Mouse (Mus musculus): ENCODE results near the gene Fpr3. TPM values are rescaled to one million over a fixed set of nuclear protein-coding genes. Genes with fewer than 3 reads are reported as not detected.
"Not testable (repeated sequence)": the region's sequence is repeated elsewhere in the genome, so short reads cannot be mapped to it uniquely, and the experiment has no call there.

Fpr3 gene
- polyA plus RNA-seq, 1 experiment from 2014 or later, result not detected

GRCm38 (mm10) chr17:17909636-17910421, 22.2 kb downstream of the Fpr3 start:
- peak overlapping the region; percentile 62 for H3K4me2 ChIP-seq (ENCODE audit: low read depth, low read length)
- peak; percentile 100 for ATAC-seq (ENCODE audit: low read depth)
- H3K36me3 ChIP-seq (ENCODE audit: control insufficient read depth, insufficient read depth, low read length), result no peaks in the 10 kb centered on the region
- peak overlapping the region; percentile 44 for H3K4me3 ChIP-seq (ENCODE audit: low read depth, low read length)
- WGBS, result 16% methylated on average over 51 of the region's 51 CpGs
- no peaks in the 10 kb centered on the region for H3K9me3 ChIP-seq (ENCODE audit: control insufficient read depth, low read length)
- H3K9ac ChIP-seq (replicated peaks; ENCODE audit: low read depth, low read length), result peak overlapping the region; percentile 67
- H3K27ac ChIP-seq (ENCODE audit: low read depth, low read length), result peak overlapping the region; percentile 73
- no peaks in the 10 kb centered on the region for H3K27me3 ChIP-seq (ENCODE audit: control insufficient read depth, insufficient read depth, low read length)
- H3K4me1 ChIP-seq (ENCODE audit: control insufficient read depth, insufficient read depth, low read length), result no peaks in the 10 kb centered on the region

GRCm38 (mm10) chr17:17912618-17913017, 25.0 kb downstream of the Fpr3 start:
- H3K9me3 ChIP-seq (ENCODE audit: control insufficient read depth, low read length); H3K9ac ChIP-seq (replicated peaks; ENCODE audit: low read depth, low read length); ATAC-seq (ENCODE audit: low read depth); H3K27ac ChIP-seq (ENCODE audit: low read depth, low read length); H3K27me3 ChIP-seq (ENCODE audit: control insufficient read depth, insufficient read depth, low read length); H3K4me2 ChIP-seq (ENCODE audit: low read depth, low read length); H3K36me3 ChIP-seq (ENCODE audit: control insufficient read depth, insufficient read depth, low read length); H3K4me3 ChIP-seq (ENCODE audit: low read depth, low read length); H3K4me1 ChIP-seq (ENCODE audit: control insufficient read depth, insufficient read depth, low read length): not testable (repeated sequence)
- 90% methylated on average over 8 of the region's 8 CpGs for WGBS

GRCm38 (mm10) chr17:17917376-17917775, 29.7 kb downstream of the Fpr3 start:
- WGBS, result 88% methylated on average over 1 of the region's 1 CpGs
- H3K4me2 ChIP-seq (ENCODE audit: low read depth, low read length), result no peak overlapping the region
- no peak for ATAC-seq (ENCODE audit: low read depth)

GRCm38 (mm10) chr17:17917782-17918181, 30.1 kb downstream of the Fpr3 start:
- Histone ChIP-seq H3K27ac (ENCODE audit: low read depth, low read length) (no peak overlapping the region), H3K4me3 (ENCODE audit: low read depth, low read length) (no peak overlapping the region), H3K9ac (replicated peaks; ENCODE audit: low read depth, low read length) (no peak overlapping the region), H3K4me1 (ENCODE audit: control insufficient read depth, insufficient read depth, low read length) (no peaks in the 10 kb centered on the region), H3K4me2 (ENCODE audit: low read depth, low read length) (no peak overlapping the region), H3K27me3 (ENCODE audit: control insufficient read depth, insufficient read depth, low read length) (no peaks in the 10 kb centered on the region), H3K9me3 (ENCODE audit: control insufficient read depth, low read length) (no peaks in the 10 kb centered on the region), H3K36me3 (ENCODE audit: control insufficient read depth, insufficient read depth, low read length) (no peaks in the 10 kb centered on the region)
- ATAC-seq (ENCODE audit: low read depth), result no peak

More at GRCm38 (mm10) chr17:17917376-17917775, 29.7 kb downstream of the Fpr3 start:
- H3K4me3 ChIP-seq (ENCODE audit: low read depth, low read length), result no peak overlapping the region
- H3K9me3 ChIP-seq (ENCODE audit: control insufficient read depth, low read length), result no peaks in the 10 kb centered on the region
- no peaks in the 10 kb centered on the region for H3K36me3 ChIP-seq (ENCODE audit: control insufficient read depth, insufficient read depth, low read length)
- no peaks in the 10 kb centered on the region for H3K27me3 ChIP-seq (ENCODE audit: control insufficient read depth, insufficient read depth, low read length)
- no peak overlapping the region for H3K9ac ChIP-seq (replicated peaks; ENCODE audit: low read depth, low read length)
- H3K27ac ChIP-seq (ENCODE audit: low read depth, low read length), result no peak overlapping the region
- no peaks in the 10 kb centered on the region for H3K4me1 ChIP-seq (ENCODE audit: control insufficient read depth, insufficient read depth, low read length)

GRCm38 (mm10) chr17:17973443-17973842, 85.8 kb downstream of the Fpr3 start:
- no peak overlapping the region for H3K9ac ChIP-seq (replicated peaks; ENCODE audit: low read depth, low read length)

GRCm38 (mm10) chr17:17981232-17981631, 93.6 kb downstream of the Fpr3 start:
- not testable (repeated sequence) for H3K4me2 ChIP-seq (ENCODE audit: low read depth, low read length); H3K4me1 ChIP-seq (ENCODE audit: control insufficient read depth, insufficient read depth, low read length); H3K27me3 ChIP-seq (ENCODE audit: control insufficient read depth, insufficient read depth, low read length); ATAC-seq (ENCODE audit: low read depth); H3K27ac ChIP-seq (ENCODE audit: low read depth, low read length); H3K4me3 ChIP-seq (ENCODE audit: low read depth, low read length); H3K9ac ChIP-seq (replicated peaks; ENCODE audit: low read depth, low read length); H3K9me3 ChIP-seq (ENCODE audit: control insufficient read depth, low read length); H3K36me3 ChIP-seq (ENCODE audit: control insufficient read depth, insufficient read depth, low read length)
- 88% methylated on average over 2 of the region's 2 CpGs for WGBS

More at GRCm38 (mm10) chr17:17973443-17973842, 85.8 kb downstream of the Fpr3 start:
- Histone ChIP-seq H3K4me3 (ENCODE audit: low read depth, low read length) (no peak overlapping the region), H3K27ac (ENCODE audit: low read depth, low read length) (no peak overlapping the region), H3K27me3 (ENCODE audit: control insufficient read depth, insufficient read depth, low read length) (no peaks in the 10 kb centered on the region), H3K9me3 (ENCODE audit: control insufficient read depth, low read length) (no peaks in the 10 kb centered on the region), H3K36me3 (ENCODE audit: control insufficient read depth, insufficient read depth, low read length) (no peaks in the 10 kb centered on the region), H3K4me2 (ENCODE audit: low read depth, low read length) (no peak overlapping the region), H3K4me1 (ENCODE audit: control insufficient read depth, insufficient read depth, low read length) (no peaks in the 10 kb centered on the region)
- WGBS, result 25% methylated on average over 1 of the region's 1 CpGs
- ATAC-seq (ENCODE audit: low read depth), result no peak

- 96% methylated on average over 1 of the region's 1 CpGs for WGBS
- ATAC-seq (ENCODE audit: low read depth), result no peak
- H3K4me2 ChIP-seq (ENCODE audit: low read depth, low read length), result no peak overlapping the region
- H3K9me3 ChIP-seq (ENCODE audit: control insufficient read depth, low read length), result no peaks in the 10 kb centered on the region
- H3K36me3 ChIP-seq (ENCODE audit: control insufficient read depth, insufficient read depth, low read length), result no peaks in the 10 kb centered on the region
- H3K4me3 ChIP-seq (ENCODE audit: low read depth, low read length), result no peak overlapping the region
- no peak overlapping the region for H3K27ac ChIP-seq (ENCODE audit: low read depth, low read length)
- no peaks in the 10 kb centered on the region for H3K4me1 ChIP-seq (ENCODE audit: control insufficient read depth, insufficient read depth, low read length)
- no peaks in the 10 kb centered on the region for H3K27me3 ChIP-seq (ENCODE audit: control insufficient read depth, insufficient read depth, low read length)
- H3K9ac ChIP-seq (replicated peaks; ENCODE audit: low read depth, low read length), result no peak overlapping the region
These were observed 117.1 kb downstream of the Fpr3 start for GRCm38 (mm10) chr17:18004752-18005151.

Other genes with a start within 250 kb of the Fpr3 start
- gene Vmn2r90, start 184.1 kb upstream of the Fpr3 start, polyA plus RNA-seq (2014; fragmentation: Nextera tagmentation; extraction: Ambion mirVana), result not detected in 2 replicates
- 21.4 and 29.1 TPM in 2 replicates for gene Spaca6, start 60.7 kb upstream of the Fpr3 start, polyA plus RNA-seq (2014; fragmentation: Nextera tagmentation; extraction: Ambion mirVana)
- gene Has1, start 32.6 kb upstream of the Fpr3 start, polyA plus RNA-seq (2014; fragmentation: Nextera tagmentation; extraction: Ambion mirVana), result 0.93 and 1.7 TPM in 2 replicates
- gene Fpr1, start 3.9 kb upstream of the Fpr3 start, polyA plus RNA-seq (2014; fragmentation: Nextera tagmentation; extraction: Ambion mirVana), result 0.15 and 0.21 TPM in 2 replicates
- not detected in 2 replicates for gene Fpr2, start within 50 bp of the Fpr3 start, polyA plus RNA-seq (2014; fragmentation: Nextera tagmentation; extraction: Ambion mirVana)
- gene Fpr-rs4, start 133.9 kb downstream of the Fpr3 start, polyA plus RNA-seq (2014; fragmentation: Nextera tagmentation; extraction: Ambion mirVana), result not detected in 2 replicates
- 0.04 TPM in 1 of 2 replicates, not detected in the other for gene Vmn2r124, start 161.6 kb downstream of the Fpr3 start, polyA plus RNA-seq (2014; fragmentation: Nextera tagmentation; extraction: Ambion mirVana)
- not detected in 2 replicates for gene Vmn2r91, start 197.2 kb downstream of the Fpr3 start, polyA plus RNA-seq (2014; fragmentation: Nextera tagmentation; extraction: Ambion mirVana)